Mouse (Mus musculus): ENCODE measurements around the gene Glipr1. TPM values are rescaled to one million over a fixed set of nuclear protein-coding genes. Genes with fewer than 3 reads are reported as not detected.
A peak's percentile ranks its signal among the peaks of the same experiment; 100 is the strongest.

Glipr1 gene
- total and polyA plus RNA-seq, 3 experiments = 341 to 1,004 (median 471) TPM

DNA sequence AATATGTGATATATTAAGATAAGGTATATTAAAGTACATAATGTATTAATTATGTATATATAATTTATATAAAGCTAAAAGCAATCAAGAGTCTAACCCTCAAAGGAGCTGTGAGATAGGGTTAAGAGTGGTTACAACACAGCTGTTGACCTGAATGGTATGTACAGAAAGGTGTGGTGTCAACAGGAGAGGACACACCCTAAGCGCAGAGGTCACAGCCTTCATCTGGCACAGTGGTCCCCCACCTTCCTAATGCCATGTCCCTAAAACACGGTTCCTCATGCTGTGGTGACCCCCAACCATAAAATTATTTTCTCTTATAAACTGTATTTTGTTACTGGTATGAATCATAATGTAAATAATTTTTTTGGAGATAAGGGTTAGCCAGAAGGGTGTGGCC is 1.1 kb downstream of the Glipr1 start:
- in situ Hi-C loops (cut with MboI; ENCODE audit: low pct_ligation_motif_present, low pct_unique_long_range_greater_than_20kb, low sequenced_read_pairs) (no loop called here), dilution Hi-C loops (cut with MboI; ENCODE audit: extremely low pct_ligation_motif_present, extremely low pct_unique_long_range_greater_than_20kb, low sequenced_read_pairs) (no loop called here)
- DNase-seq (ENCODE audit: extremely low read depth) = no peak
- peak overlapping the region; percentile 76 for H3K4me2 ChIP-seq (ENCODE audit: insufficient read depth, low read depth, poor library complexity, severe bottlenecking)
- peak overlapping the region; percentile 77; the same call in 1 of the 2 replicates for H3K9ac ChIP-seq (ENCODE audit: insufficient read depth, low read depth)
- peaks cover 0 to 2% of the 10 kb centered on the region in 2 experiments for H3K36me3 ChIP-seq (replicated peaks in 1 of 2; ENCODE audit: control insufficient read depth in 1 of 2, insufficient read depth in 1 of 2, low read length in 1 of 2)
- peaks cover 11% of the 10 kb centered on the region for H3K79me2 ChIP-seq (replicated peaks; ENCODE audit: control insufficient read depth, extremely low read depth, insufficient read depth, poor library complexity, severe bottlenecking)
- peak overlapping the region; percentile 24 to 63 (median 50) for H3K4me3 ChIP-seq (replicated peaks in 1 of 3; ENCODE audit: low read depth in 2 of 3, low read length in 2 of 3, poor library complexity in 1 of 3)
- H3K27me3 ChIP-seq (replicated peaks) = no peaks in the 10 kb centered on the region
- no peak for TF ChIP-seq MYC (IDR thresholded peaks at IDR 0.05; ENCODE audit: low read depth, low read length)
- no peak for TF ChIP-seq MEF2A (IDR thresholded peaks at IDR 0.05; ENCODE audit: borderline replicate concordance, low read depth, low read length)
- TF ChIP-seq ZC3H11A (IDR thresholded peaks at IDR 0.05; ENCODE audit: low read depth, low read length) = no peak
- peak overlapping the region; percentile 99 for H3K27ac ChIP-seq (ENCODE audit: insufficient read depth, low read depth)
- H3K9me3 ChIP-seq (replicated peaks; ENCODE audit: low read length) = no peaks in the 10 kb centered on the region
- H3K4me1 ChIP-seq (ENCODE audit: control insufficient read depth in 1 of 2, insufficient read depth in 2 of 2) = peaks cover 4 to 32% of the 10 kb centered on the region in 2 experiments; a peak in 3 of 4 replicates

DNA sequence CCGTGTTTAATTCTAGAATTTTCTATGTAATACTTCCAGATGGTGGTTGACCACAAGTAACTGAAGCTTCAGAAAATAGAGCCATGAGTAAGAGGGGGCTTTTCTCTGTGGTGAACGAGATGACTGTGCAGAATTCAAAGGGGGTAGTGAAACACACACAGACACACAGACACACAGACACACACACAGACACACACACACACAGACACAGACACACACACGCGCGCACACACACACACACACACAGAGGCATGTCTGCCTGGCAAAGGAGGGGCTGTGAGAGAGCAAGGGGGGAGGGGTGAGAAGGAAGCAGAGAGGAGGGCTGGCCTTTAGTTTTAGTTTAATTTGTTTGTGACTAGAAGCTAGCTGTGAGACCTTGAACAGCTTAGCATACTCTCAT is 1.9 kb downstream of the Glipr1 start:
- no peak overlapping the region for H3K9ac ChIP-seq (ENCODE audit: insufficient read depth, low read depth)
- DNase-seq (ENCODE audit: extremely low read depth) = peak; percentile 95
- peak; percentile 99 for TF ChIP-seq TCF12 (IDR thresholded peaks at IDR 0.05; ENCODE audit: low read depth, low read length)
- TF ChIP-seq TBP (conservative IDR thresholded peaks at IDR 0.05; ENCODE audit: low read depth, low read length) = no peak
- TF ChIP-seq RAD21 (IDR thresholded peaks at IDR 0.05; ENCODE audit: low read depth, low read length) = peak; percentile 3
- peak; percentile 72 for TF ChIP-seq MAX (IDR thresholded peaks at IDR 0.05; ENCODE audit: low read length)
- peak; percentile 100 for TF ChIP-seq MAZ (IDR thresholded peaks at IDR 0.05; ENCODE audit: low read depth, low read length)
- TF ChIP-seq ZC3H11A (IDR thresholded peaks at IDR 0.05; ENCODE audit: low read depth, low read length) = no peak
- peak; percentile 99 for TF ChIP-seq ETS1 (conservative IDR thresholded peaks at IDR 0.05; ENCODE audit: low read depth, low read length)
- TF ChIP-seq KAT2A (IDR thresholded peaks at IDR 0.05; ENCODE audit: insufficient replicate concordance, low read length) = no peak
- peak; percentile 70 for TF ChIP-seq ZMIZ1 (IDR thresholded peaks at IDR 0.05; ENCODE audit: low read depth, low read length)
- no peak for TF ChIP-seq PAX5 (IDR thresholded peaks at IDR 0.05; ENCODE audit: low read length)
- peak; percentile 96 for TF ChIP-seq SIN3A (IDR thresholded peaks at IDR 0.05; ENCODE audit: low read length)
- TF ChIP-seq JUND (conservative IDR thresholded peaks at IDR 0.05; ENCODE audit: low read depth, low read length) = peak; percentile 97
- peak; percentile 99 for TF ChIP-seq EP300 (IDR thresholded peaks at IDR 0.05; ENCODE audit: low read length)
- TF ChIP-seq POLR2AphosphoS2 (IDR thresholded peaks at IDR 0.05; ENCODE audit: low read depth, low read length) = peak; percentile 58; the same call in 1 of the 2 replicates
- peak; percentile 97 for TF ChIP-seq CHD2 (IDR thresholded peaks at IDR 0.05; ENCODE audit: low read length)
- TF ChIP-seq BHLHE40 (IDR thresholded peaks at IDR 0.05; ENCODE audit: low read depth, low read length) = peak; percentile 94
- TF ChIP-seq JUN (IDR thresholded peaks at IDR 0.05; ENCODE audit: insufficient read depth, low read depth, low read length) = peak; percentile 98
- TF ChIP-seq MXI1 (IDR thresholded peaks at IDR 0.05; ENCODE audit: low read depth, low read length) = peak; percentile 71
- 0 out of 2 replicates have a peak, but pooled peaks have one; percentile 1 for TF ChIP-seq NELFE (IDR thresholded peaks at IDR 0.05; ENCODE audit: low read depth, low read length)
- TF ChIP-seq CTCF (conservative IDR thresholded peaks at IDR 0.05 in 1 of 2, IDR thresholded peaks at IDR 0.05 in 1 of 2; ENCODE audit: low read depth in 2 of 2, low read length in 2 of 2) = no peak
- peak; percentile 40; the same call in 1 of the 2 replicates for TF ChIP-seq POLR2A (IDR thresholded peaks at IDR 0.05; ENCODE audit: low read depth, low read length)
- peak; percentile 98 for TF ChIP-seq MAFK (IDR thresholded peaks at IDR 0.05; ENCODE audit: insufficient replicate concordance, low read length)
- TF ChIP-seq MEF2A (IDR thresholded peaks at IDR 0.05; ENCODE audit: borderline replicate concordance, low read depth, low read length) = peak; percentile 100
- TF ChIP-seq SMC3 (IDR thresholded peaks at IDR 0.05; ENCODE audit: low read depth, low read length) = peak; percentile 45
- peak; percentile 58 for TF ChIP-seq ELF1 (IDR thresholded peaks at IDR 0.05; ENCODE audit: low read depth, low read length)
- peak; percentile 94 for TF ChIP-seq ZNF384 (IDR thresholded peaks at IDR 0.05; ENCODE audit: low read depth, low read length)
- TF ChIP-seq RCOR1 (conservative IDR thresholded peaks at IDR 0.05; ENCODE audit: low read depth, low read length) = peak; percentile 97
- TF ChIP-seq HCFC1 (IDR thresholded peaks at IDR 0.05; ENCODE audit: low read depth, low read length) = peak; percentile 58
- TF ChIP-seq UBTF (IDR thresholded peaks at IDR 0.05; ENCODE audit: low read depth, low read length) = no peak
- TF ChIP-seq GABPA (IDR thresholded peaks at IDR 0.05; ENCODE audit: insufficient replicate concordance, low read depth, low read length) = peak; percentile 8; the same call in 1 of the 2 replicates
- TF ChIP-seq ZKSCAN1 (IDR thresholded peaks at IDR 0.05; ENCODE audit: borderline replicate concordance, low read depth, low read length) = no peak
- TF ChIP-seq NRF1 (IDR thresholded peaks at IDR 0.05; ENCODE audit: low read depth, low read length) = peak; percentile 58

More for the DNA sequence above, 1.9 kb downstream of the Glipr1 start:
- in situ Hi-C loops (cut with MboI; ENCODE audit: low pct_ligation_motif_present, low pct_unique_long_range_greater_than_20kb, low sequenced_read_pairs) (no loop called here), dilution Hi-C loops (cut with MboI; ENCODE audit: extremely low pct_ligation_motif_present, extremely low pct_unique_long_range_greater_than_20kb, low sequenced_read_pairs) (no loop called here)
- peaks cover 4 to 32% of the 10 kb centered on the region in 2 experiments; a peak in 3 of 4 replicates for H3K4me1 ChIP-seq (ENCODE audit: control insufficient read depth in 1 of 2, insufficient read depth in 2 of 2)
- H3K4me3 ChIP-seq (replicated peaks in 1 of 3; ENCODE audit: low read depth in 2 of 3, low read length in 2 of 3, poor library complexity in 1 of 3) = peak overlapping the region in 1 of 3 experiments; percentile 26
- H3K36me3 ChIP-seq (replicated peaks in 1 of 2; ENCODE audit: control insufficient read depth in 1 of 2, insufficient read depth in 1 of 2, low read length in 1 of 2) = no peaks in the 10 kb centered on the region
- no peaks in the 10 kb centered on the region for H3K9me3 ChIP-seq (replicated peaks; ENCODE audit: low read length)
- no peaks in the 10 kb centered on the region for H3K27me3 ChIP-seq (replicated peaks)
- H3K79me2 ChIP-seq (replicated peaks; ENCODE audit: control insufficient read depth, extremely low read depth, insufficient read depth, poor library complexity, severe bottlenecking) = peaks cover 14% of the 10 kb centered on the region
- H3K27ac ChIP-seq (ENCODE audit: insufficient read depth, low read depth) = peak overlapping the region; percentile 97
- H3K4me2 ChIP-seq (ENCODE audit: insufficient read depth, low read depth, poor library complexity, severe bottlenecking) = peak overlapping the region; percentile 97; the same call in 1 of the 2 replicates

All from CH12.LX (cell line).